Mouse (Mus musculus): ENCODE data around the gene Pja2. TPM values are rescaled to one million over a fixed set of nuclear protein-coding genes. Genes with fewer than 3 reads are reported as not detected.

The Pja2 gene
- total RNA-seq (2023), result 22.0 TPM

GRCm38 (mm10) chr17:64331898-64332769 lies at the start of gene Pja2:
Pja2 (minus strand) TSS chr17:64331916.

